Mouse (Mus musculus) cerebellum, adult 2 months (tissue): Measurements from ENCODE around the gene St6gal2. TPM values are rescaled to one million over a fixed set of nuclear protein-coding genes. Genes with fewer than 3 reads are reported as not detected.

ENCODE experiments used
- DNase-seq, 2 experiments: peaks; one replicate each; pipeline ENCODE4 v3.0.0; 2021
- H3K27ac ChIP-seq: fragments of 200-500 bp; 2 replicates; pipeline ENCODE4 v1.5.1; 2012; ENCODE audit warnings: low read length, control low read depth, inconsistent platforms; ENCODE audit not compliant: insufficient read depth
- H3K27me3 ChIP-seq: fragments of 200-500 bp; 2 replicates; pipeline ENCODE4 v1.6.1; 2012; ENCODE audit warnings: inconsistent platforms, mild to moderate bottlenecking, low read length, moderate library complexity; ENCODE audit not compliant: control insufficient read depth, insufficient read depth
- H3K4me1 ChIP-seq: fragments of 200-500 bp; 2 replicates; pipeline ENCODE4 v1.6.1; 2011; ENCODE audit warnings: low read length; ENCODE audit not compliant: control insufficient read depth, insufficient read depth
- H3K4me3 ChIP-seq: fragments of 200-500 bp; replicated peaks from 2 replicates; pipeline ENCODE3; 2011; ENCODE audit warnings: mild to moderate bottlenecking, low read depth, low read length, control low read depth; ENCODE audit not compliant: insufficient read depth
- CTCF ChIP-seq: fragments of 200-500 bp; IDR thresholded peaks from 2 replicates; pipeline ENCODE4 v1.5.1; 2011; ENCODE audit warnings: low read depth, mild to moderate bottlenecking, control low read depth, low read length, moderate library complexity, borderline replicate concordance; ENCODE audit not compliant: insufficient read depth
- POLR2A ChIP-seq: fragments of 200-500 bp; IDR thresholded peaks from 2 replicates; pipeline ENCODE4 v1.6.1; 2011; ENCODE audit warnings: low read length, control low read depth, borderline replicate concordance; ENCODE audit not compliant: insufficient read depth
- WGBS: fragments of 180-500 bp; shearing (Covaris S2); methylation state at CpG from one replicate; pipeline ENCODE4 v1.1.7; 2018; 5-methylcytosine and 5-hydroxymethylcytosine counted together
- polyA plus RNA-seq: library from polyadenylated mRNA; depleted of rRNA; stranded (reverse); fragments of >200 nt; gene quantifications from 2 replicates; pipeline ENCODE4 v1.2.3, GENCODE M21; 2012; rRNA removed

St6gal2 gene
- polyA plus RNA-seq, 1 experiment: 3.1 TPM

DNA sequence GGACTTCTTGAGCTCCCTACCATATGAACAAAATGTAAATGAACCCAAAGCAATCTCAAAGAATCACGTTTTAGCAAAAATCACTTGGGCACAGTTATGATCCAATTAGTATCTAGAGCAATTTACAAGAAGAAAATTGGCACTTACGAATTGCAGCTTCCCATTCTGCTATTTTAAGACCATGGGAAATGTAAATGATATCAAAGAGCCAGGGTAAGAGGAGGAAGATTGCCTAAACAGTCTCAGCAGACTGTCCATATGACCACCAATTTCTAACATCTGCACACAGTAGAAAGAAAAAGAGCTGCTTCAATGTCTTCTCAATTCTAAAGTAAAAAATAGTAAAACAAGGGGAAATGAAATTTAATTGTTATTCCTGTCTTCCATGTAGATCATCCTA is 116.6 kb downstream of the St6gal2 start:
- Histone ChIP-seq H3K4me3 (no peak overlapping the region), H3K27me3 (no peaks in the 10 kb centered on the region), H3K4me1 (no peaks in the 10 kb centered on the region), H3K27ac (no peak overlapping the region)
- no peak for DNase-seq
- TF ChIP-seq CTCF: no peak
- TF ChIP-seq POLR2A: no peak
- WGBS: 55% methylated on average over 2 of the region's 2 CpGs

Other genes with a start within 250 kb of the St6gal2 start
- not detected in 2 replicates for gene Vmn2r118, start 179.8 kb downstream of the St6gal2 start, polyA plus RNA-seq